Mouse (Mus musculus): Measurements from ENCODE around the gene Fbxw11.

- TF ChIP-seq CTCF (IDR thresholded peaks at IDR 0.05; ENCODE audit: extremely low read depth, insufficient read length, insufficient replicate concordance, low read depth, low read length) (no peak), POLR2A (IDR thresholded peaks at IDR 0.05; ENCODE audit: low read depth, low read length) (no peak)
These were observed 7.8 kb downstream of the Fbxw11 start for GRCm38 (mm10) chr11:32650236-32650749.

Data from small intestine, adult 2 months (tissue).